Mouse (Mus musculus) lung, postnatal 0 days (tissue): Measurements from ENCODE around the gene Bsg. TPM values are rescaled to one million over a fixed set of nuclear protein-coding genes. Genes with fewer than 3 reads are reported as not detected.

ENCODE experiments used
- ATAC-seq: fragments of 200-750 bp; cut with Nextera tagmentation; 2 replicates; pipeline ENCODE4 v1.8.0; 2017; ENCODE audit warnings: moderate library complexity
- DNase-seq: peaks from one replicate; pipeline ENCODE4 v3.0.0-alpha.2; 2016; ENCODE audit warnings: low spot score
- H3K27ac ChIP-seq: fragments of 300-500 bp; sonication (generic); 2 replicates; pipeline ENCODE4 v1.5.1; 2014; ENCODE audit warnings: antibody characterized with exemption, mild to moderate bottlenecking, low read length, mixed read lengths
- H3K27me3 ChIP-seq: fragments of 300-500 bp; sonication (generic); replicated peaks from 2 replicates; pipeline ENCODE4 v1.6.1; 2014; ENCODE audit warnings: low read length, mixed read lengths; ENCODE audit not compliant: insufficient read depth
- H3K36me3 ChIP-seq: fragments of 300-500 bp; sonication (generic); 2 replicates; pipeline ENCODE4 v1.6.1; 2014; ENCODE audit warnings: low read length, mixed read lengths; ENCODE audit not compliant: insufficient read depth
- H3K4me1 ChIP-seq: fragments of 300-500 bp; sonication (generic); 2 replicates; pipeline ENCODE4 v1.6.1; 2014; ENCODE audit warnings: antibody characterized with exemption, low read depth, low read length, mixed read lengths; ENCODE audit not compliant: insufficient read depth
- H3K4me2 ChIP-seq: fragments of 300-500 bp; sonication (generic); replicated peaks from 2 replicates; pipeline ENCODE4 v1.6.1; 2014; ENCODE audit warnings: low read depth, mild to moderate bottlenecking, low read length, moderate library complexity, mixed read lengths
- H3K4me3 ChIP-seq: fragments of 300-500 bp; sonication (generic); 2 replicates; pipeline ENCODE4 v1.5.1; 2014; ENCODE audit warnings: low read depth, low read length
- H3K9ac ChIP-seq: fragments of 300-500 bp; sonication (generic); replicated peaks from 2 replicates; pipeline ENCODE4 v1.6.1; 2014; ENCODE audit warnings: low read depth, mild to moderate bottlenecking
- H3K9me3 ChIP-seq: fragments of 300-500 bp; sonication (generic); 2 replicates; pipeline ENCODE4 v1.6.1; 2016; ENCODE audit warnings: low read length, mixed read lengths
- CTCF ChIP-seq: IDR thresholded peaks from 2 replicates; pipeline ENCODE4 v1.5.1; 2016; ENCODE audit warnings: antibody characterized with exemption, mild to moderate bottlenecking
- EP300 ChIP-seq: IDR thresholded peaks from 2 replicates; pipeline ENCODE4 v1.6.1; 2016; ENCODE audit warnings: antibody characterized with exemption, mild to moderate bottlenecking, control low read depth
- WGBS: fragments of 180-500 bp; shearing (Covaris S2); extraction: QIAGEN DNeasy Blood & Tissue Kit; methylation state at CpG from one replicate; pipeline ENCODE4 v1.1.7; 2014; 5-methylcytosine and 5-hydroxymethylcytosine counted together
- polyA plus RNA-seq: library from polyadenylated mRNA; unstranded; fragments of >200 nt; fragmentation: Nextera tagmentation; extraction: Ambion mirVana; gene quantifications from 2 replicates; pipeline ENCODE4 v1.2.1, GENCODE M21; 2015

Gene Bsg
- polyA plus RNA-seq, 1 experiment from 2014 or later, result 1,299 TPM

DNA sequence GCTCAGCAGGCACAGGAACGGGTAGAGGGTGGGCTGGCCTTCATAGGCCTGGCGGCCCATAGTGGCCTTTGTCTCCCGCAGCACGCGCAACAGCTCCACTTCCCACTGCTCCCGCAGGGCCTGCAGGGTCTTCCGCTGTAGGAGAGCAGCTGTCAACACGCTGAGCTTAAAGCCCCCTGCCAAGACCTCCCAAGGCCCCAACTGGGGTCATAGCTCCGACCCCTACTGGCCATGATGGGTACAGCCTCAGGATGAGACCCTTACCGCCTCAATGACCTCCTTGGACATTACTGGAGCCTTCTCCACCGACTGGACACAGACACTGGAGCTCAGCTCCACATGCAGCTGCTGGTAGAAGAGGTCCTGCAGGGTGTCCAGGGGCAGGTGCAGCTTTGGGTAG is 36.6 kb downstream of the Bsg start:
- TF ChIP-seq EP300, result no peak
- TF ChIP-seq CTCF, result 0 out of 2 replicates have a peak, but pooled peaks have one; percentile 13
- H3K4me1 ChIP-seq, result no peaks in the 10 kb centered on the region
- H3K4me2 ChIP-seq, result no peak overlapping the region
- H3K27me3 ChIP-seq, result no peaks in the 10 kb centered on the region
- ATAC-seq, result no peak
- H3K4me3 ChIP-seq, result no peak overlapping the region
- no peak for DNase-seq
- peaks cover 56% of the 10 kb centered on the region; the same call in 1 of the 2 replicates for H3K36me3 ChIP-seq
- 79% methylated on average over 11 of the region's 11 CpGs for WGBS
- H3K27ac ChIP-seq, result no peak overlapping the region
- H3K9me3 ChIP-seq, result peaks cover 11% of the 10 kb centered on the region
- no peak overlapping the region for H3K9ac ChIP-seq

DNA sequence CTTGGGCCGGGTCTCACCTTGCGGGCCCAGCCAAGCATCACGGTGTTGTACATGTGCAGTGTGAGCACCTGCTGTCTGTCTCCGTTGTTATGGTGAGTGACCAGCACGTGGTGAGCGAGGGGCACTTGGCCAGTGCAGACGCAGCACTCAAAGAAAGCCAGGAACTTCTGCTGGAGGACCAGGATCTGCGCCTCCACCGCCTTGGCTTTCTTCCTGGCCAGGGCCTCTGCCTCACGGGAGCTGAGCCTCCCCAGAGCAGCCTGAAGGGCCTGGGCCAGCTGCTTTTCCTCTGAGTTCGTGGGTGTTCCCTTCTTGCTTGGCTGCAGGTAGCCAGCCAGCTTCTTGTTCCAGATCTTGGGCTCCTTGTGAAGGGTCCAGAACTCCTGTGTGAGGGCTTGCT is 38.9 kb downstream of the Bsg start:
- 90% methylated on average over 11 of the region's 11 CpGs for WGBS
- Histone ChIP-seq H3K27me3 (no peaks in the 10 kb centered on the region), H3K9ac (no peak overlapping the region), H3K4me2 (no peak overlapping the region), H3K4me3 (no peak overlapping the region), H3K27ac (no peak overlapping the region), H3K36me3 (peaks cover 38% of the 10 kb centered on the region; the same call in 1 of the 2 replicates), H3K9me3 (peaks cover 11% of the 10 kb centered on the region), H3K4me1 (no peaks in the 10 kb centered on the region; the same call in 1 of the 2 replicates)
- no peak for TF ChIP-seq CTCF
- no peak for TF ChIP-seq EP300
- ATAC-seq (no peak), DNase-seq (no peak)

DNA sequence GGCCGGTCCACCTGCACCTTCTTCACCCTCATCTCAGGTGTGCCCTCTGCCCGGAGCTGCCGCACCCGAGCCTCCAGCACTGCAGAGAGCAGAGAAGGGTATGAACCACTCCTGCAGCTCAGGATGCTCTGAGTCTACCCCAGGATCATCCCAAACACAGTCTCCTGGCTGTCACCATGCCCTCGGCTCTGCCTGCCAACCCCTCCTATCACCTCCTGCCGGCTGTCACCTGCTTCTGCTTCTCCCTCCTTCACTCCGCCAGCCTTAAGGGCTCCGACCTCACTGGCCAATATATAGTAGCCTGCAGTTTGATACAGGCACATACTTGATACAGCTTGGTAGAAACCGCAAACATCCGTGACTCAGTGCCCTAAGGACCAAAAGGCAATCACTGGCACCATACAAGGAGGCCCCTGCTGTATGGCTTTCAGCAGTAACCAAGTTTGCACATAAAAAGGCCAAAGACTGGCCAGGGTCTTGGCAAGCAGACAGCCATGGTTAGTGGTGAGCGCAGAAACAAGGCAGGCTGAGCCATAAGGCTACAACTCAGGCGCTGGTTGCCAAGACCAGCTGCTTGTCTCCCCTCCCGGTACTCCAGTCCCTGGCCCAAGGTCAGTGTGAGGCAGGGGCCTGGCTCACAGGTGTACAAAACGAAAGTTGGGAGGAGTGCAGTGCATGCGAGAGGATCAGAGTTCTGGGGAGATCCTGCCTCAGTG is 39.5 kb downstream of the Bsg start:
- no peaks in the 10 kb centered on the region for H3K27me3 ChIP-seq
- H3K9me3 ChIP-seq, result peaks cover 9% of the 10 kb centered on the region
- H3K4me1 ChIP-seq, result no peaks in the 10 kb centered on the region; the same call in 1 of the 2 replicates
- TF ChIP-seq EP300, result no peak
- no peak for TF ChIP-seq CTCF
- WGBS, result 92% methylated on average over 15 of the region's 15 CpGs
- H3K4me3 ChIP-seq, result no peak overlapping the region
- no peak overlapping the region for H3K4me2 ChIP-seq
- ATAC-seq (no peak), DNase-seq (no peak)
- peaks cover 34% of the 10 kb centered on the region; the same call in 1 of the 2 replicates for H3K36me3 ChIP-seq
- no peak overlapping the region for H3K9ac ChIP-seq
- no peak overlapping the region for H3K27ac ChIP-seq

DNA sequence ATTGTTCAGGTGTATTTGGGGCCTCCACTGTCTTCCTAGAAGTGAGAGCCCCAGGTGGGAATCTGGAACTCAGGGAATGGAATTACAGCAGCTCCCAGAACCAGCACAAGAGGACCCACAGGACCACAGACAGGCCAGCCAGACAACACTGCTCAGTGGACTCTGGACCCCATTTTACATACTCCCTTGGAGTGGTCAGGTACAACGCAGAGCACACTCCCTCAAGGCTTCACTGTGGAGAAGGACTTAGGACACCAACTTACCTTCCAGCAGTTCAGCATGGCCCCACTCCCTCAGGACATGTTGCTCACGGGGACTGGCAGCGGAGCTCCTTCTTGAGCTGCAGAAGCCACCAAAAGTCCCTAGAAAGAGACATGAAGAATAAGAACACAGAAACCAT is 41.1 kb downstream of the Bsg start:
- no peak overlapping the region for H3K9ac ChIP-seq
- no peak overlapping the region for H3K4me3 ChIP-seq
- ATAC-seq (no peak), DNase-seq (no peak)
- peaks cover 18% of the 10 kb centered on the region; the same call in 1 of the 2 replicates for H3K36me3 ChIP-seq
- no peak overlapping the region for H3K27ac ChIP-seq
- TF ChIP-seq CTCF (no peak), EP300 (no peak)
- H3K4me2 ChIP-seq, result no peak overlapping the region
- no peaks in the 10 kb centered on the region; the same call in 1 of the 2 replicates for H3K4me1 ChIP-seq
- H3K9me3 ChIP-seq, result no peaks in the 10 kb centered on the region
- no peaks in the 10 kb centered on the region for H3K27me3 ChIP-seq
- WGBS, result 89% methylated on average over 3 of the region's 3 CpGs

DNA sequence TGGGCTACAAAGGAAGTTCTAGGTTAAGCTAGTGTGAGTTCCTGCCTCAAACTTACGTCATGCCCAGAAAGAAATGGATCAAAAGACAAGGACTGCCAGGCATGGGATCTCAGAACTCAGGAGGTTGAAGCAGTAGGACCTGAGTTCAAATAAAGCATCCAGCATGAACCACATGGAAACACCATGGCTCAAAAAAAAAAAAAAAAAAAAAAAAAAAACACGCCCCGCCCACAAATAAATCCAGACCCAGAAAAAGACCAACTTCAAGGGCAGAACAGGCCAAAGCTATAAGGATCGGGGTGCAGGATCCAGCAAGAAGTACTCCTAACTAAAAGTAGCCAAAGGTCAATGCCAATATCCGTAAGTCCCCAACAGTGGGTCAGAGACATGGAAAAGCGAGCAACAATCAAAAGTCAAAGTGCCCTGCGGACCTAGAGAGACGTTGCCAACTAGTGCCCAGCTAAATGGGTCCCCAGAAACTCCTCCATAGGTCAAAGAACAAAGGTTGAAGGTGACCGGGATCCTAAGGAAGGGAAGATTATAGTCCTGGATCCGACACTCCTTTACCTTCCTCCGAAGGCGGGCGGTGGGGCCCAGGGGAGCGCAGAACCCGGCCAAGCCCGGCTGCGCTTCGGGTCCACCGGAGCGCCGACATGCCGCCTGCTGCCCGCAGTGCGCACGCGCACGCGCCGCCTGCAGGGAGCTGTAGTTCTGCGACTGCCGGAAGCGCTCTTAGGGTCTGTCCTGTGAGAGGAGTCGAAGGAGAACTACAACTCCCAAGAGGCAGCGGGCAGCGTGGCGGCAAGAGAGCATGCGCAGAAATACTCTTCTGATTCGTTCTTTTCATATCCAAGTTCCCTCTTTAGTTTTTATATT is 41.8 kb downstream of the Bsg start, which contains the start of gene Polrmt:
Gene Polrmt, minus strand, starts transcription at position 684 of the 876 bp plus-strand sequence.
- TF ChIP-seq EP300 (no peak), CTCF (peak; percentile 65)
- Histone ChIP-seq H3K4me1 (no peaks in the 10 kb centered on the region; the same call in 1 of the 2 replicates), H3K4me3 (peak within 1 kb of the TSS; percentile 53), H3K4me2 (peak within 1 kb of the TSS; percentile 74), H3K27ac (no peak within 1 kb of the TSS), H3K36me3 (peaks cover 12% of the 10 kb centered on the region; the same call in 1 of the 2 replicates), H3K9ac (peak within 1 kb of the TSS; percentile 39), H3K9me3 (no peaks in the 10 kb centered on the region), H3K27me3 (no peaks in the 10 kb centered on the region)
- DNase-seq (peak; percentile 99), ATAC-seq (peak; percentile 99)
- 2% methylated on average over 35 of the region's 38 CpGs for WGBS

DNA sequence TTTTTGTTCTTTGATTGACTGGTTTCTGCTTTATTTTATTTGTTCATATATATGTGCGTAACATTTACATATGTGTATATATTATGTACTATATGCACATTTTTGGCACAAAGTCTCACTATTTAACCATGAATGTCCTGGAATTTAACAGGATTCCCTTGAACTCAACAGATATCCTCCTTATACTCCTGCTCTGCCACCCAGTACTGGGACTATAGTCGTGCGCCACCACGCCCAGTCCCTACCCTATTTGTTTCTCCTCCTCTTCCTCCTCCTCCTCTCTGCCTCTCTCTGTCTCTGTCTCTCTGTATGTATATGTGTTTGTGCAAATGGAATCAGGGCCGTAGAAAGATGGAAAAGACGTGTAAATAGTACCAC is 42.5 kb downstream of the Bsg start:
- ATAC-seq (peak; percentile 27), DNase-seq (no peak)
- peak overlapping the region; percentile 43; the same call in 1 of the 2 replicates for H3K4me2 ChIP-seq
- 0 out of 2 replicates have a peak, but pooled peaks cover 5% of the 10 kb centered on the region for H3K36me3 ChIP-seq
- H3K9ac ChIP-seq, result no peak overlapping the region
- WGBS, result 18% methylated on average over 6 of the region's 6 CpGs
- H3K4me3 ChIP-seq, result no peak overlapping the region
- no peaks in the 10 kb centered on the region; the same call in 1 of the 2 replicates for H3K4me1 ChIP-seq
- no peak for TF ChIP-seq CTCF
- TF ChIP-seq EP300, result no peak
- no peak overlapping the region for H3K27ac ChIP-seq
- no peaks in the 10 kb centered on the region for H3K9me3 ChIP-seq
- no peaks in the 10 kb centered on the region for H3K27me3 ChIP-seq
